Mouse (Mus musculus): ENCODE measurements around the gene Adamts2. TPM values are rescaled to one million over a fixed set of nuclear protein-coding genes. Genes with fewer than 3 reads are reported as not detected.
A peak's percentile ranks its signal among the peaks of the same experiment; 100 is the strongest.

Adamts2 gene
- polyA plus RNA-seq, 1 experiment from 2014 or later, result 0.61 TPM

- DNase-seq (ENCODE audit: low spot score), result no peak
- Histone ChIP-seq H3K4me1 (ENCODE audit: control insufficient read depth, insufficient read depth, low read length) (no peaks in the 10 kb centered on the region), H3K4me3 (ENCODE audit: low read depth, low read length) (no peak overlapping the region), H3K27me3 (ENCODE audit: control insufficient read depth, insufficient read depth, low read length) (no peaks in the 10 kb centered on the region), H3K27ac (replicated peaks; ENCODE audit: low read depth, low read length) (no peak overlapping the region), H3K36me3 (ENCODE audit: control insufficient read depth, insufficient read depth, low read length) (peaks cover 3% of the 10 kb centered on the region; the same call in 1 of the 2 replicates), H3K4me2 (ENCODE audit: low read depth, severe bottlenecking) (no peak overlapping the region), H3K9me3 (ENCODE audit: control insufficient read depth, low read length) (peaks cover 5% of the 10 kb centered on the region; the same call in 1 of the 2 replicates), H3K9ac (ENCODE audit: low read length) (no peak overlapping the region)
- 89% methylated on average over 4 of the region's 4 CpGs for WGBS
- ATAC-seq (ENCODE audit: insufficient number of reproducible peaks, low FRiP score, low TSS enrichment, low read depth), result no peak
These were observed 233.8 kb downstream of the Adamts2 start for GRCm38 (mm10) chr11:50835727-50836126.

GRCm38 (mm10) chr11:50841023-50841735, 239.3 kb downstream of the Adamts2 start, which contains the start of gene Zfp879:
Gene Zfp879 (minus strand): TSS chr11:50841552.
- no peaks in the 10 kb centered on the region for H3K36me3 ChIP-seq (ENCODE audit: control insufficient read depth, insufficient read depth, low read length)
- peak within 1 kb of the TSS; percentile 47 for H3K4me2 ChIP-seq (ENCODE audit: low read depth, severe bottlenecking)
- DNase-seq (ENCODE audit: low spot score) (peak; percentile 95), ATAC-seq (ENCODE audit: insufficient number of reproducible peaks, low FRiP score, low TSS enrichment, low read depth) (peak; percentile 94)
- H3K4me3 ChIP-seq (ENCODE audit: low read depth, low read length), result peak within 1 kb of the TSS; percentile 21
- peak within 1 kb of the TSS; percentile 67 for H3K9ac ChIP-seq (ENCODE audit: low read length)
- no peak within 1 kb of the TSS for H3K27ac ChIP-seq (replicated peaks; ENCODE audit: low read depth, low read length)
- 23% methylated on average over 22 of the region's 22 CpGs for WGBS
- H3K9me3 ChIP-seq (ENCODE audit: control insufficient read depth, low read length), result no peaks in the 10 kb centered on the region
- no peaks in the 10 kb centered on the region for H3K27me3 ChIP-seq (ENCODE audit: control insufficient read depth, insufficient read depth, low read length)
- H3K4me1 ChIP-seq (ENCODE audit: control insufficient read depth, insufficient read depth, low read length), result no peaks in the 10 kb centered on the region

- Histone ChIP-seq H3K27me3 (ENCODE audit: control insufficient read depth, insufficient read depth, low read length) (peaks cover 28% of the 10 kb centered on the region), H3K4me1 (ENCODE audit: control insufficient read depth, insufficient read depth, low read length) (peaks cover 1% of the 10 kb centered on the region; the same call in 1 of the 2 replicates), H3K4me3 (ENCODE audit: low read depth, low read length) (no peak overlapping the region), H3K27ac (replicated peaks; ENCODE audit: low read depth, low read length) (no peak overlapping the region), H3K4me2 (ENCODE audit: low read depth, severe bottlenecking) (no peak overlapping the region), H3K9ac (ENCODE audit: low read length) (no peak overlapping the region), H3K9me3 (ENCODE audit: control insufficient read depth, low read length) (no peaks in the 10 kb centered on the region), H3K36me3 (ENCODE audit: control insufficient read depth, insufficient read depth, low read length) (no peaks in the 10 kb centered on the region)
- DNase-seq (ENCODE audit: low spot score), result no peak
- WGBS, result 91% methylated on average over 3 of the region's 3 CpGs
- ATAC-seq (ENCODE audit: insufficient number of reproducible peaks, low FRiP score, low TSS enrichment, low read depth), result no peak
These were observed 244.1 kb downstream of the Adamts2 start for GRCm38 (mm10) chr11:50845951-50846350.

GRCm38 (mm10) chr11:50847047-50847446, 245.2 kb downstream of the Adamts2 start:
- Histone ChIP-seq H3K4me3 (ENCODE audit: low read depth, low read length) (no peak overlapping the region), H3K4me1 (ENCODE audit: control insufficient read depth, insufficient read depth, low read length) (peaks cover 6% of the 10 kb centered on the region; the same call in 1 of the 2 replicates), H3K27ac (replicated peaks; ENCODE audit: low read depth, low read length) (no peak overlapping the region), H3K27me3 (ENCODE audit: control insufficient read depth, insufficient read depth, low read length) (peaks cover 39% of the 10 kb centered on the region), H3K9ac (ENCODE audit: low read length) (no peak overlapping the region), H3K9me3 (ENCODE audit: control insufficient read depth, low read length) (no peaks in the 10 kb centered on the region), H3K36me3 (ENCODE audit: control insufficient read depth, insufficient read depth, low read length) (no peaks in the 10 kb centered on the region), H3K4me2 (ENCODE audit: low read depth, severe bottlenecking) (no peak overlapping the region)
- 77% methylated on average over 5 of the region's 5 CpGs for WGBS
- no peak for DNase-seq (ENCODE audit: low spot score)
- no peak for ATAC-seq (ENCODE audit: insufficient number of reproducible peaks, low FRiP score, low TSS enrichment, low read depth)

- Histone ChIP-seq H3K36me3 (ENCODE audit: control insufficient read depth, insufficient read depth, low read length) (no peaks in the 10 kb centered on the region), H3K4me3 (ENCODE audit: low read depth, low read length) (no peak overlapping the region), H3K4me1 (ENCODE audit: control insufficient read depth, insufficient read depth, low read length) (peaks cover 6% of the 10 kb centered on the region; the same call in 1 of the 2 replicates), H3K9ac (ENCODE audit: low read length) (no peak overlapping the region), H3K27ac (replicated peaks; ENCODE audit: low read depth, low read length) (no peak overlapping the region), H3K9me3 (ENCODE audit: control insufficient read depth, low read length) (no peaks in the 10 kb centered on the region), H3K4me2 (ENCODE audit: low read depth, severe bottlenecking) (no peak overlapping the region), H3K27me3 (ENCODE audit: control insufficient read depth, insufficient read depth, low read length) (peaks cover 52% of the 10 kb centered on the region)
- no peak for ATAC-seq (ENCODE audit: insufficient number of reproducible peaks, low FRiP score, low TSS enrichment, low read depth)
- 34% methylated on average over 3 of the region's 3 CpGs for WGBS
- DNase-seq (ENCODE audit: low spot score), result no peak
These were observed 246.7 kb downstream of the Adamts2 start for GRCm38 (mm10) chr11:50848520-50849137.

GRCm38 (mm10) chr11:50849310-50849709, 247.4 kb downstream of the Adamts2 start:
- ATAC-seq (ENCODE audit: insufficient number of reproducible peaks, low FRiP score, low TSS enrichment, low read depth) (no peak), DNase-seq (ENCODE audit: low spot score) (no peak)
- H3K4me2 ChIP-seq (ENCODE audit: low read depth, severe bottlenecking), result no peak overlapping the region
- H3K27ac ChIP-seq (replicated peaks; ENCODE audit: low read depth, low read length), result no peak overlapping the region
- WGBS, result 6% methylated on average over 10 of the region's 10 CpGs
- H3K4me3 ChIP-seq (ENCODE audit: low read depth, low read length), result no peak overlapping the region
- H3K9ac ChIP-seq (ENCODE audit: low read length), result no peak overlapping the region
- peaks cover 52% of the 10 kb centered on the region for H3K27me3 ChIP-seq (ENCODE audit: control insufficient read depth, insufficient read depth, low read length)
- no peaks in the 10 kb centered on the region for H3K36me3 ChIP-seq (ENCODE audit: control insufficient read depth, insufficient read depth, low read length)
- peaks cover 6% of the 10 kb centered on the region; the same call in 1 of the 2 replicates for H3K4me1 ChIP-seq (ENCODE audit: control insufficient read depth, insufficient read depth, low read length)
- H3K9me3 ChIP-seq (ENCODE audit: control insufficient read depth, low read length), result no peaks in the 10 kb centered on the region

GRCm38 (mm10) chr11:50850177-50850735, 248.4 kb downstream of the Adamts2 start, which contains the start of gene Grm6:
Gene Grm6 (plus strand): TSS chr11:50850685.
- ATAC-seq (ENCODE audit: insufficient number of reproducible peaks, low FRiP score, low TSS enrichment, low read depth) (no peak), DNase-seq (ENCODE audit: low spot score) (peak; percentile 36)
- no peak within 1 kb of the TSS; the same call in 1 of the 2 replicates for H3K9ac ChIP-seq (ENCODE audit: low read length)
- WGBS, result 2% methylated on average over 11 of the region's 11 CpGs
- peak within 1 kb of the TSS; percentile 35 for H3K4me3 ChIP-seq (ENCODE audit: low read depth, low read length)
- H3K27ac ChIP-seq (replicated peaks; ENCODE audit: low read depth, low read length), result no peak within 1 kb of the TSS
- H3K36me3 ChIP-seq (ENCODE audit: control insufficient read depth, insufficient read depth, low read length), result no peaks in the 10 kb centered on the region
- peaks cover 52% of the 10 kb centered on the region for H3K27me3 ChIP-seq (ENCODE audit: control insufficient read depth, insufficient read depth, low read length)
- H3K4me1 ChIP-seq (ENCODE audit: control insufficient read depth, insufficient read depth, low read length), result peaks cover 6% of the 10 kb centered on the region; the same call in 1 of the 2 replicates
- no peaks in the 10 kb centered on the region for H3K9me3 ChIP-seq (ENCODE audit: control insufficient read depth, low read length)
- H3K4me2 ChIP-seq (ENCODE audit: low read depth, severe bottlenecking), result peak within 1 kb of the TSS; percentile 72

- peaks cover 6% of the 10 kb centered on the region; the same call in 1 of the 2 replicates for H3K4me1 ChIP-seq (ENCODE audit: control insufficient read depth, insufficient read depth, low read length)
- under 1% methylated on average over 72 of the region's 72 CpGs for WGBS
- H3K27me3 ChIP-seq (ENCODE audit: control insufficient read depth, insufficient read depth, low read length), result peaks cover 52% of the 10 kb centered on the region
- peak overlapping the region; percentile 35 for H3K4me3 ChIP-seq (ENCODE audit: low read depth, low read length)
- H3K4me2 ChIP-seq (ENCODE audit: low read depth, severe bottlenecking), result peak overlapping the region; percentile 72
- H3K9ac ChIP-seq (ENCODE audit: low read length), result no peak overlapping the region; the same call in 1 of the 2 replicates
- no peak overlapping the region for H3K27ac ChIP-seq (replicated peaks; ENCODE audit: low read depth, low read length)
- H3K36me3 ChIP-seq (ENCODE audit: control insufficient read depth, insufficient read depth, low read length), result no peaks in the 10 kb centered on the region
- peak; percentile 50 for DNase-seq (ENCODE audit: low spot score)
- ATAC-seq (ENCODE audit: insufficient number of reproducible peaks, low FRiP score, low TSS enrichment, low read depth), result no peak
- H3K9me3 ChIP-seq (ENCODE audit: control insufficient read depth, low read length), result no peaks in the 10 kb centered on the region
These were observed 249.2 kb downstream of the Adamts2 start for GRCm38 (mm10) chr11:50850989-50851601.
